Mouse (Mus musculus): Measurements from ENCODE around the gene Gpr152.

Gene Gpr152

GRCm38 (mm10) chr19:4175368-4175947 is 35.9 kb downstream of the Gpr152 start, which contains the start of gene Carns1:
Carns1 (minus strand) TSS chr19:4175479.
- peak; percentile 64 for DNase-seq

- no peak for DNase-seq
Observed at GRCm38 (mm10) chr19:4180411-4180810, 40.8 kb downstream of the Gpr152 start.

GRCm38 (mm10) chr19:4181892-4182291 is 42.3 kb downstream of the Gpr152 start:
- DNase-seq: peak; percentile 71

GRCm38 (mm10) chr19:4183689-4184088 is 44.1 kb downstream of the Gpr152 start:
- DNase-seq: peak; percentile 80

GRCm38 (mm10) chr19:4184976-4185975 is 45.7 kb downstream of the Gpr152 start:
- no peak for DNase-seq

GRCm38 (mm10) chr19:4187303-4187702 is 47.7 kb downstream of the Gpr152 start:
- no peak for DNase-seq

- no peak for DNase-seq
Observed at GRCm38 (mm10) chr19:4189051-4189620, 49.5 kb downstream of the Gpr152 start.

- DNase-seq: no peak
Observed at GRCm38 (mm10) chr19:4190831-4191334, 51.3 kb downstream of the Gpr152 start, which contains the start of gene Tbc1d10c. Tbc1d10c (minus strand) TSS chr19:4191284.

GRCm38 (mm10) chr19:4191528-4192250 is 52.1 kb downstream of the Gpr152 start, which contains the start of gene Ppp1ca:
Ppp1ca (plus strand) TSS chr19:4192065.
- peak; percentile 97 for DNase-seq

- DNase-seq: no peak
Observed at GRCm38 (mm10) chr19:4192251-4192985, 52.8 kb downstream of the Gpr152 start.

GRCm38 (mm10) chr19:4193129-4193528 is 53.5 kb downstream of the Gpr152 start:
- no peak for DNase-seq

- DNase-seq: no peak
Observed at GRCm38 (mm10) chr19:4194021-4194724, 54.6 kb downstream of the Gpr152 start.

GRCm38 (mm10) chr19:4194776-4195650 is 55.4 kb downstream of the Gpr152 start:
- peak; percentile 20 for DNase-seq

All from retina, postnatal 1 day (tissue).